Mouse (Mus musculus): ENCODE results near the gene Thbs2.

DNA sequence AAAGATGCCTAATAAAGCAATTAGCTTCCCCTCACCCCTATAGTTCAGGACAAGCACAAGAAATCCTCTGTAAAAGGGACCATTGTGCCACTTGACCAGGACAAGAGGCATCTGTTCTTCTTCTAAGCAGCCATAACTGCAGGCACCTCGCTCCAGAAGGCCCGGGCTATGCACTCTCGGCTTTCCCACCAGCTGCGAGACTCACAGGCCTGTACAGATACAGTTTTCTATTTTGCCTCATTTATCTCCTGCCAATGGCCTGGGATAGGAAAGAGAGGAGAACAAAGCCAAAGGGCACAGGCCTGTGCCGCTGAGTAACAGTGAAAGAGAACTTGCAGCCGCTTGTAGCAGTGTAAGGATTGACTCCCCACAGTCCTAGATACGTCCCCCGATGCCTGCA, 20.7 kb upstream of the Thbs2 start:
- TF ChIP-seq CTCF (IDR thresholded peaks at IDR 0.05; ENCODE audit: low read depth): no peak
- no peak for TF ChIP-seq EP300 (IDR thresholded peaks at IDR 0.05; ENCODE audit: low read depth)
